Mouse (Mus musculus) lung, postnatal 14 days (tissue): ENCODE results near the gene Smim7.

Source experiments
- DNase-seq: peaks from one replicate; pipeline ENCODE4 v3.0.0; 2021

The Smim7 gene

GRCm38 (mm10) chr8:72547122-72547801 is 23.6 kb downstream of the Smim7 start:
- DNase-seq = no peak

- DNase-seq = no peak
Observed at GRCm38 (mm10) chr8:72539234-72539633, 31.7 kb downstream of the Smim7 start.

- no peak for DNase-seq
Observed at GRCm38 (mm10) chr8:72534888-72535287, 36.0 kb downstream of the Smim7 start.

- no peak for DNase-seq
Observed at GRCm38 (mm10) chr8:72532103-72532502, 38.8 kb downstream of the Smim7 start.

- DNase-seq = no peak
Observed at GRCm38 (mm10) chr8:72521888-72522287, 49.0 kb downstream of the Smim7 start.

GRCm38 (mm10) chr8:72517421-72517988 is 53.4 kb downstream of the Smim7 start:
- no peak for DNase-seq
